Mouse (Mus musculus) forebrain, embryonic 15.5 days (tissue): Measurements from ENCODE around the gene Ehd1. TPM values are rescaled to one million over a fixed set of nuclear protein-coding genes. Genes with fewer than 3 reads are reported as not detected.
"Not testable (repeated sequence)": the region's sequence is repeated elsewhere in the genome, so short reads cannot be mapped to it uniquely, and the experiment has no call there.

ENCODE experiments used
- ATAC-seq: fragments of 200-750 bp; cut with Nextera tagmentation; replicated peaks from 2 replicates; pipeline ENCODE4 v1.8.0; 2017; ENCODE audit warnings: mild to moderate bottlenecking, moderate TSS enrichment, moderate library complexity
- H3K27ac ChIP-seq: fragments of 300-500 bp; sonication (generic); replicated peaks from 2 replicates; pipeline ENCODE4 v1.5.1; 2015; ENCODE audit warnings: mild to moderate bottlenecking, inconsistent platforms
- H3K27me3 ChIP-seq: fragments of 300-500 bp; sonication (generic); 2 replicates; pipeline ENCODE4 v1.6.1; 2015; ENCODE audit warnings: inconsistent platforms
- H3K36me3 ChIP-seq: fragments of 300-500 bp; sonication (generic); 2 replicates; pipeline ENCODE4 v1.6.1; 2015; ENCODE audit warnings: mild to moderate bottlenecking, inconsistent platforms
- H3K4me1 ChIP-seq: fragments of 300-500 bp; sonication (generic); 2 replicates; pipeline ENCODE4 v1.6.1; 2015; ENCODE audit warnings: inconsistent platforms
- H3K4me2 ChIP-seq: fragments of 300-500 bp; sonication (generic); replicated peaks from 2 replicates; pipeline ENCODE4 v1.6.1; 2015; ENCODE audit warnings: mild to moderate bottlenecking, inconsistent platforms
- H3K4me3 ChIP-seq: fragments of 300-500 bp; sonication (generic); 2 replicates; pipeline ENCODE4 v1.5.1; 2015; ENCODE audit warnings: mild to moderate bottlenecking, inconsistent platforms
- H3K9ac ChIP-seq: fragments of 300-500 bp; sonication (generic); replicated peaks from 2 replicates; pipeline ENCODE4 v1.6.1; 2015; ENCODE audit warnings: mild to moderate bottlenecking, inconsistent platforms
- H3K9me3 ChIP-seq: fragments of 300-500 bp; sonication (generic); 2 replicates; pipeline ENCODE4 v1.6.1; 2016; ENCODE audit warnings: inconsistent platforms
- WGBS: fragments of 180-500 bp; shearing (Covaris S2); methylation state at CpG from one replicate; pipeline ENCODE4 v1.1.7; 2015; ENCODE audit warnings: mixed read lengths; 5-methylcytosine and 5-hydroxymethylcytosine counted together
- polyA plus RNA-seq: library from polyadenylated mRNA; unstranded; fragments of >200 nt; fragmentation: Nextera tagmentation; extraction: Ambion mirVana; gene quantifications from 2 replicates; pipeline ENCODE4 v1.2.1, GENCODE M21; 2015

The Ehd1 gene
- polyA plus RNA-seq, 1 experiment from 2014 or later: 88.1 TPM

- 81% methylated on average over 7 of the region's 7 CpGs for whole genome bisulfite sequencing
- Histone ChIP-seq H3K9me3 (no peaks in the 10 kb centered on the region), H3K9ac (no peak overlapping the region), H3K4me2 (no peak overlapping the region), H3K4me1 (no peaks in the 10 kb centered on the region), H3K27me3 (no peaks in the 10 kb centered on the region), H3K4me3 (no peak overlapping the region), H3K27ac (no peak overlapping the region), H3K36me3 (peaks cover 38% of the 10 kb centered on the region)
- ATAC-seq: no peak
These were observed 9.3 kb downstream of the Ehd1 start for GRCm38 (mm10) chr19:6285632-6286433.

- no peaks in the 10 kb centered on the region for H3K9me3 ChIP-seq
- no peaks in the 10 kb centered on the region for H3K27me3 ChIP-seq
- no peak overlapping the region for H3K4me3 ChIP-seq
- 85% methylated on average over 19 of the region's 19 CpGs for WGBS
- peaks cover 38% of the 10 kb centered on the region for H3K36me3 ChIP-seq
- H3K4me2 ChIP-seq: no peak overlapping the region
- no peak overlapping the region for H3K9ac ChIP-seq
- H3K27ac ChIP-seq: no peak overlapping the region
- H3K4me1 ChIP-seq: no peaks in the 10 kb centered on the region
- ATAC-seq: no peak
These were observed 10.2 kb downstream of the Ehd1 start for GRCm38 (mm10) chr19:6286434-6287401.

- Histone ChIP-seq H3K9me3 (no peaks in the 10 kb centered on the region), H3K36me3 (peaks cover 23% of the 10 kb centered on the region), H3K27me3 (no peaks in the 10 kb centered on the region)
These were observed 11.8 kb downstream of the Ehd1 start for GRCm38 (mm10) chr19:6288236-6288894.

DNA sequence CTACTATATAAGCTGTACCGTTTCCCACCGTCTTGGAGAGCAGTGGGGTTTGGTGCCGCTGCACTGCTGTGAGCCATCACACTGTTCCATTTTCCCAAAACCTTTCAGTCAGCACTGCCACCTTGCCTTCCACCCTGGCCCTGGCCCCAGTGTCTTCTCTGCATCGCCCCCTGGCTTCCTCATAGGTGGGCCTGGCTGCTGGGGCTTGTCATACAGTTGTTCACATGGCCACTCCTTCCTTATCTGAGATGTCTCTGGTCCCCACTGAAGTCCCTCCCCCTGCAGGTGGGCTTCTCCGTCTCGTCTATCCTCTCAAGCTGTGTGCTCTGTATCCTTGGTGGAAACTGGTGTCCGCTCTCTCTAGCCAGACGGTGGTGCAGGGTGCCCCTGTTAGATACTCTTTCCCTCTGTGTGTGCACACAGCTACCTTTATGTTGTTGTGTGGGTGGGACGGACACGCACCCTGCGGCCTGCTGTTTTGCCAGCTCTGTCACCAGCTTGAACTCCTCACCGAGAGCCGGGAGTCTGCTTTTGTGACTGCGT, 13.2 kb downstream of the Ehd1 start:
- Histone ChIP-seq H3K36me3 (peaks cover 22% of the 10 kb centered on the region), H3K9ac (no peak overlapping the region), H3K27me3 (no peaks in the 10 kb centered on the region), H3K4me3 (no peak overlapping the region), H3K9me3 (no peaks in the 10 kb centered on the region), H3K4me1 (no peaks in the 10 kb centered on the region), H3K27ac (no peak overlapping the region), H3K4me2 (no peak overlapping the region)
- ATAC-seq: no peak
- WGBS: 92% methylated on average over 14 of the region's 14 CpGs

More at GRCm38 (mm10) chr19:6288236-6288894, 11.8 kb downstream of the Ehd1 start:
- H3K4me2 ChIP-seq: no peak overlapping the region
- no peak overlapping the region for H3K27ac ChIP-seq
- no peak for ATAC-seq
- WGBS: 78% methylated on average over 13 of the region's 13 CpGs
- no peak overlapping the region for H3K4me3 ChIP-seq
- H3K4me1 ChIP-seq: no peaks in the 10 kb centered on the region
- no peak overlapping the region for H3K9ac ChIP-seq

DNA sequence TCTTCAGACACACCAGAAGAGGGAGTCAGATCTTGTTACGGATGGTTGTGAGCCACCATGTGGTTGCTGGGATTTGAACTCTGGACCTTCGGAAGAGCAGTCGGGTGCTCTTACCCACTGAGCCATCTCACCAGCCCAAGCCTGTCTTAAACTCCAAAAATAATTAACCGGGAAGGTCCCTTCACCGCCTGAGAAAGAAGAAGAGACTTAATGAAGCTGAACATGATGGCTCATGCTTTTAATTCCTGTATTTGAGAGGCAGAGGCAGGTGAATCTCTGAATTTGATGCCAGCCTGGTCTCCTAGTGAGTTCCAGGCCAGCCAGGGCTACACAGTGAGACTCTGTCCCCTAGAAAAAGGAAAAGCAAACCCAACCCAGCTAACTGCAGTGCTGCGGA, 14.2 kb downstream of the Ehd1 start:
- peaks cover 21% of the 10 kb centered on the region for H3K36me3 ChIP-seq
- not testable (repeated sequence) for H3K4me2 ChIP-seq, H3K9ac ChIP-seq, H3K27me3 ChIP-seq, ATAC-seq, H3K27ac ChIP-seq, H3K4me3 ChIP-seq, H3K9me3 ChIP-seq, H3K4me1 ChIP-seq
- WGBS: 94% methylated on average over 5 of the region's 6 CpGs

GRCm38 (mm10) chr19:6291117-6291781, 14.7 kb downstream of the Ehd1 start:
- Histone ChIP-seq H3K4me3 (no peak overlapping the region), H3K4me2 (no peak overlapping the region), H3K9ac (no peak overlapping the region), H3K27ac (no peak overlapping the region), H3K27me3 (no peaks in the 10 kb centered on the region), H3K9me3 (no peaks in the 10 kb centered on the region), H3K36me3 (peaks cover 22% of the 10 kb centered on the region), H3K4me1 (no peaks in the 10 kb centered on the region)
- no peak for ATAC-seq
- WGBS: 83% methylated on average over 10 of the region's 10 CpGs

- no peaks in the 10 kb centered on the region for H3K27me3 ChIP-seq
- H3K4me2 ChIP-seq: no peak overlapping the region
- H3K9me3 ChIP-seq: no peaks in the 10 kb centered on the region
- H3K4me1 ChIP-seq: no peaks in the 10 kb centered on the region
- ATAC-seq: no peak
- no peak overlapping the region for H3K27ac ChIP-seq
- no peak overlapping the region for H3K4me3 ChIP-seq
- 89% methylated on average over 5 of the region's 5 CpGs for WGBS
- H3K36me3 ChIP-seq: peaks cover 23% of the 10 kb centered on the region
- no peak overlapping the region for H3K9ac ChIP-seq
These were observed 15.7 kb downstream of the Ehd1 start for GRCm38 (mm10) chr19:6292262-6292661.

DNA sequence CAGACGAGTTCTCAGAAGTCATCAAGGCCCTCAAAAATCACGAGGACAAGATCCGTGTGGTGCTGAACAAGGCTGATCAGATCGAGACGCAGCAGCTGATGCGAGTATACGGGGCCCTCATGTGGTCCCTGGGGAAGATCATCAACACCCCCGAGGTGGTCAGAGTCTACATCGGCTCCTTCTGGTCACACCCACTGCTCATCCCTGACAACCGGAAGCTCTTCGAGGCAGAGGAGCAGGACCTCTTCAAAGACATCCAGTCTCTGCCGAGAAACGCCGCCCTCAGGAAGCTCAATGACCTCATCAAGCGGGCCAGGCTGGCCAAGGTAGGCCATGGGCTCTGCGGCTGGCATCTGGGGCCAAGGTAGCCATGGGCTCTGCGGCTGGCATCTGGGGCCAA, 17.8 kb downstream of the Ehd1 start:
- no peak overlapping the region for H3K4me2 ChIP-seq
- H3K27me3 ChIP-seq: no peaks in the 10 kb centered on the region
- 94% methylated on average over 17 of the region's 17 CpGs for WGBS
- H3K27ac ChIP-seq: no peak overlapping the region
- H3K9me3 ChIP-seq: no peaks in the 10 kb centered on the region
- no peak overlapping the region for H3K9ac ChIP-seq
- ATAC-seq: no peak
- peaks cover 41% of the 10 kb centered on the region for H3K36me3 ChIP-seq
- no peaks in the 10 kb centered on the region for H3K4me1 ChIP-seq
- H3K4me3 ChIP-seq: no peak overlapping the region

GRCm38 (mm10) chr19:6296551-6297210, 20.2 kb downstream of the Ehd1 start:
- H3K36me3 ChIP-seq: peaks cover 53% of the 10 kb centered on the region
- H3K9me3 ChIP-seq: no peaks in the 10 kb centered on the region
- H3K9ac ChIP-seq: no peak overlapping the region
- H3K27ac ChIP-seq: no peak overlapping the region
- no peak for ATAC-seq
- no peak overlapping the region for H3K4me3 ChIP-seq
- H3K4me1 ChIP-seq: no peaks in the 10 kb centered on the region
- H3K4me2 ChIP-seq: no peak overlapping the region
- 87% methylated on average over 5 of the region's 5 CpGs for WGBS
- no peaks in the 10 kb centered on the region for H3K27me3 ChIP-seq

- Histone ChIP-seq H3K27ac (no peak overlapping the region), H3K4me2 (no peak overlapping the region), H3K36me3 (peaks cover 53% of the 10 kb centered on the region), H3K9me3 (no peaks in the 10 kb centered on the region), H3K27me3 (no peaks in the 10 kb centered on the region), H3K9ac (no peak overlapping the region), H3K4me3 (no peak overlapping the region), H3K4me1 (no peaks in the 10 kb centered on the region)
- ATAC-seq: no peak
- WGBS: 93% methylated on average over 9 of the region's 9 CpGs
These were observed 21.1 kb downstream of the Ehd1 start for GRCm38 (mm10) chr19:6297641-6298040.

GRCm38 (mm10) chr19:6299003-6299402, 22.5 kb downstream of the Ehd1 start:
- H3K27ac ChIP-seq: no peak overlapping the region
- WGBS: 89% methylated on average over 4 of the region's 4 CpGs
- H3K4me2 ChIP-seq: no peak overlapping the region
- peaks cover 49% of the 10 kb centered on the region for H3K36me3 ChIP-seq
- H3K4me3 ChIP-seq: no peak overlapping the region
- ATAC-seq: no peak
- H3K9me3 ChIP-seq: no peaks in the 10 kb centered on the region
- no peaks in the 10 kb centered on the region for H3K4me1 ChIP-seq
- H3K27me3 ChIP-seq: no peaks in the 10 kb centered on the region
- H3K9ac ChIP-seq: no peak overlapping the region
